Mouse (Mus musculus) myocyte (in vitro differentiated cells): ENCODE measurements at regions not wholly inside any gene's neighbourhood (a gene's known extent, or its start where the extent isn't known, plus 50 kb on each side); places are given as distances from the start of the nearest gene placed in this dataset.

Experiments
- H3K27me3 ChIP-seq: one replicate; pipeline ENCODE4 v1.6.1; 2011; ENCODE audit not compliant: control insufficient read depth, insufficient read depth, insufficient read length
- H3K36me3 ChIP-seq: one replicate; pipeline ENCODE4 v1.6.1; 2011; ENCODE audit not compliant: control insufficient read depth, insufficient read depth
- H3K4me2 ChIP-seq: one replicate; pipeline ENCODE4 v1.6.1; 2011; ENCODE audit warnings: low read depth, control low read depth
- H3K4me3 ChIP-seq: one replicate; pipeline ENCODE4 v1.5.1; 2011; ENCODE audit warnings: mild to moderate bottlenecking, control low read depth, moderate library complexity
- H3K79me2 ChIP-seq: one replicate; pipeline ENCODE4 v1.6.1; 2011; ENCODE audit not compliant: control insufficient read depth, insufficient read depth
- H3ac ChIP-seq: one replicate; pipeline ENCODE4 v1.6.1; 2011; ENCODE audit not compliant: control insufficient read depth, insufficient read length
- CEBPB ChIP-seq: IDR thresholded peaks from 2 replicates; pipeline ENCODE4 v1.6.1; 2011; ENCODE audit warnings: mild to moderate bottlenecking, moderate library complexity; ENCODE audit not compliant: poor library complexity, insufficient read depth, severe bottlenecking
- E2F4 ChIP-seq: IDR thresholded peaks from one replicate; pipeline ENCODE4 v1.6.1; 2011; ENCODE audit warnings: mild to moderate bottlenecking, control low read depth, moderate library complexity; ENCODE audit not compliant: insufficient read depth
- MAX ChIP-seq: IDR thresholded peaks from one replicate; pipeline ENCODE4 v1.6.1; 2011; ENCODE audit warnings: low read depth, mild to moderate bottlenecking, control low read depth
- MYOD1 ChIP-seq, 3 experiments: IDR thresholded peaks; one replicate each; pipeline ENCODE4 v1.6.1; 2011; ENCODE audit warnings: control low read depth in 2 of 3, low read depth in 2 of 3, mild to moderate bottlenecking in 2 of 3, moderate library complexity in 1 of 3; ENCODE audit not compliant: insufficient read length in 2 of 3, control insufficient read depth in 1 of 3
- MYOG ChIP-seq, 3 experiments: IDR thresholded peaks; one replicate each; pipeline ENCODE4 v1.6.1; 2011; ENCODE audit warnings: control low read depth in 2 of 3, low read depth in 2 of 3, mild to moderate bottlenecking in 2 of 3; ENCODE audit not compliant: insufficient read length in 2 of 3, control insufficient read depth in 1 of 3, insufficient read depth in 1 of 3
- POLR2A ChIP-seq: IDR thresholded peaks from one replicate; pipeline ENCODE4 v1.6.1; 2011; ENCODE audit warnings: low read depth, mild to moderate bottlenecking, control low read depth, moderate library complexity; ENCODE audit not compliant: insufficient read length
- POLR2AphosphoS2 ChIP-seq: IDR thresholded peaks from one replicate; pipeline ENCODE4 v1.6.1; 2011; ENCODE audit warnings: low read depth, control low read depth; ENCODE audit not compliant: insufficient read length
- REST ChIP-seq: IDR thresholded peaks from one replicate; pipeline ENCODE4 v1.6.1; 2011; ENCODE audit warnings: mild to moderate bottlenecking, control low read depth, moderate library complexity; ENCODE audit not compliant: insufficient read depth, insufficient read length
- SRF ChIP-seq: IDR thresholded peaks from one replicate; pipeline ENCODE4 v1.6.1; 2011; ENCODE audit warnings: low read depth; ENCODE audit not compliant: control insufficient read depth, insufficient read length
- TCF12 ChIP-seq: IDR thresholded peaks from one replicate; pipeline ENCODE4 v1.6.1; 2011; ENCODE audit warnings: mild to moderate bottlenecking, control low read depth; ENCODE audit not compliant: poor library complexity, insufficient read depth, severe bottlenecking
- TCF3 ChIP-seq: IDR thresholded peaks from one replicate; pipeline ENCODE4 v1.6.1; 2011; ENCODE audit warnings: low read depth, control low read depth; ENCODE audit not compliant: insufficient read length
- USF1 ChIP-seq: IDR thresholded peaks from one replicate; pipeline ENCODE4 v1.6.1; 2011; ENCODE audit warnings: low read depth, mild to moderate bottlenecking, control low read depth, moderate library complexity

GRCm38 (mm10) chr3:135001270-135001669 lies 172.5 kb downstream of the Tacr3 start:
- Histone ChIP-seq H3K4me3 (no peak overlapping the region), H3K4me2 (no peak overlapping the region), H3ac (no peak overlapping the region), H3K27me3 (no peaks in the 10 kb centered on the region), H3K79me2 (no peaks in the 10 kb centered on the region), H3K36me3 (no peaks in the 10 kb centered on the region)
- TF ChIP-seq USF1 = no peak
- TF ChIP-seq REST = no peak
- TF ChIP-seq CEBPB = no peak

GRCm38 (mm10) chr3:135015784-135016183 lies 187.0 kb downstream of the Tacr3 start:
- Histone ChIP-seq H3K4me3 (no peak overlapping the region), H3K36me3 (no peaks in the 10 kb centered on the region), H3K27me3 (no peaks in the 10 kb centered on the region), H3K79me2 (no peaks in the 10 kb centered on the region), H3ac (no peak overlapping the region), H3K4me2 (no peak overlapping the region)
- TF ChIP-seq POLR2AphosphoS2 = no peak
- TF ChIP-seq REST = no peak
- TF ChIP-seq POLR2A = no peak
- TF ChIP-seq MYOD1 (IDR thresholded peaks at IDR 0.05; ENCODE audit: control insufficient read depth in 1 of 3, insufficient read length in 2 of 3, low read depth in 2 of 3) = peak in 2 of 3 experiments; percentile 36 to 56

GRCm38 (mm10) chr3:135024366-135024765 lies 188.0 kb upstream of the Cenpe start:
- Histone ChIP-seq H3K4me2 (no peak overlapping the region), H3K27me3 (no peaks in the 10 kb centered on the region), H3K79me2 (no peaks in the 10 kb centered on the region), H3K36me3 (no peaks in the 10 kb centered on the region), H3ac (no peak overlapping the region), H3K4me3 (no peak overlapping the region)
- TF ChIP-seq SRF = no peak
- no peak for TF ChIP-seq REST
- no peak for TF ChIP-seq MYOG (IDR thresholded peaks at IDR 0.05; ENCODE audit: control insufficient read depth in 1 of 3, insufficient read depth in 1 of 3, insufficient read length in 2 of 3, low read depth in 2 of 3)
- no peak for TF ChIP-seq TCF3
- no peak for TF ChIP-seq USF1
- no peak for TF ChIP-seq MAX
- TF ChIP-seq E2F4 = no peak
- no peak for TF ChIP-seq TCF12
- TF ChIP-seq MYOD1 (IDR thresholded peaks at IDR 0.05; ENCODE audit: control insufficient read depth in 1 of 3, insufficient read length in 2 of 3, low read depth in 2 of 3) = no peak
- TF ChIP-seq POLR2A = no peak
- TF ChIP-seq CEBPB = no peak
- no peak for TF ChIP-seq POLR2AphosphoS2

- Histone ChIP-seq H3K4me2 (no peak overlapping the region), H3K79me2 (no peaks in the 10 kb centered on the region), H3K36me3 (no peaks in the 10 kb centered on the region), H3K27me3 (no peaks in the 10 kb centered on the region), H3K4me3 (no peak overlapping the region), H3ac (no peak overlapping the region)
- TF ChIP-seq POLR2AphosphoS2 = no peak
Measured at GRCm38 (mm10) chr3:135024799-135025198, 187.5 kb upstream of the Cenpe start.

- H3K36me3 ChIP-seq = no peaks in the 10 kb centered on the region
- H3K4me3 ChIP-seq = no peak overlapping the region
- H3ac ChIP-seq = no peak overlapping the region
- TF ChIP-seq MAX (no peak), MYOD1 (IDR thresholded peaks at IDR 0.05; ENCODE audit: control insufficient read depth in 1 of 3, insufficient read length in 2 of 3, low read depth in 2 of 3) (peak in 1 of 3 experiments; percentile 38)
- no peaks in the 10 kb centered on the region for H3K79me2 ChIP-seq
- H3K4me2 ChIP-seq = no peak overlapping the region
- no peaks in the 10 kb centered on the region for H3K27me3 ChIP-seq
Measured at GRCm38 (mm10) chr3:135032483-135032882, 179.9 kb upstream of the Cenpe start.

GRCm38 (mm10) chr3:135037383-135037782 lies 175.0 kb upstream of the Cenpe start:
- no peak overlapping the region for H3K4me3 ChIP-seq
- no peaks in the 10 kb centered on the region for H3K36me3 ChIP-seq
- no peak for TF ChIP-seq CEBPB
- TF ChIP-seq REST = no peak
- TF ChIP-seq POLR2AphosphoS2 = no peak
- no peak for TF ChIP-seq POLR2A
- TF ChIP-seq TCF12 = no peak
- no peak for TF ChIP-seq E2F4
- no peak for TF ChIP-seq MAX
- no peak for TF ChIP-seq TCF3
- TF ChIP-seq USF1 = no peak
- TF ChIP-seq MYOG (IDR thresholded peaks at IDR 0.05; ENCODE audit: control insufficient read depth in 1 of 3, insufficient read depth in 1 of 3, insufficient read length in 2 of 3, low read depth in 2 of 3) = no peak
- no peak for TF ChIP-seq MYOD1 (IDR thresholded peaks at IDR 0.05; ENCODE audit: control insufficient read depth in 1 of 3, insufficient read length in 2 of 3, low read depth in 2 of 3)
- no peak for TF ChIP-seq SRF
- no peak overlapping the region for H3ac ChIP-seq
- no peak overlapping the region for H3K4me2 ChIP-seq
- H3K79me2 ChIP-seq = no peaks in the 10 kb centered on the region
- H3K27me3 ChIP-seq = no peaks in the 10 kb centered on the region
